Mouse (Mus musculus) forebrain, embryonic 14.5 days (tissue): ENCODE measurements around the gene Msrb3. TPM values are rescaled to one million over a fixed set of nuclear protein-coding genes. Genes with fewer than 3 reads are reported as not detected.

Experiments
- ATAC-seq: fragments of 200-750 bp; cut with Nextera tagmentation; 2 replicates; pipeline ENCODE4 v1.8.0; 2017; ENCODE audit warnings: mild to moderate bottlenecking, moderate library complexity
- DNase-seq: peaks from one replicate; pipeline ENCODE4 v3.0.0-alpha.2; 2015; ENCODE audit warnings: low spot score
- H3K27ac ChIP-seq: fragments of 300-500 bp; sonication (generic); 2 replicates; pipeline ENCODE4 v1.5.1; 2014; ENCODE audit warnings: low read depth, mild to moderate bottlenecking, control low read depth, low read length, moderate library complexity
- H3K27me3 ChIP-seq: fragments of 300-500 bp; sonication (generic); replicated peaks from 2 replicates; pipeline ENCODE4 v1.6.1; 2014; ENCODE audit warnings: low read length, control low read depth, mixed read lengths; ENCODE audit not compliant: control insufficient read depth, insufficient read depth
- H3K36me3 ChIP-seq: fragments of 300-500 bp; sonication (generic); 2 replicates; pipeline ENCODE4 v1.6.1; 2014; ENCODE audit warnings: low read length, control low read depth; ENCODE audit not compliant: control insufficient read depth, insufficient read depth
- H3K4me1 ChIP-seq: fragments of 300-500 bp; sonication (generic); 2 replicates; pipeline ENCODE4 v1.6.1; 2014; ENCODE audit warnings: antibody characterized with exemption, low read length, control low read depth; ENCODE audit not compliant: control insufficient read depth, insufficient read depth
- H3K4me2 ChIP-seq: fragments of 300-500 bp; sonication (generic); 2 replicates; pipeline ENCODE4 v1.6.1; 2014; ENCODE audit warnings: mild to moderate bottlenecking, control low read depth, low read length
- H3K4me3 ChIP-seq: fragments of 300-500 bp; sonication (generic); 2 replicates; pipeline ENCODE4 v1.5.1; 2014; ENCODE audit warnings: low read depth, low read length, control low read depth
- H3K9ac ChIP-seq: fragments of 300-500 bp; sonication (generic); 2 replicates; pipeline ENCODE4 v1.6.1; 2014; ENCODE audit warnings: mild to moderate bottlenecking, low read length, control low read depth, moderate library complexity
- H3K9me3 ChIP-seq: fragments of 300-500 bp; sonication (generic); replicated peaks from 2 replicates; pipeline ENCODE4 v1.6.1; 2016; ENCODE audit warnings: low read length, control low read depth, mixed read lengths; ENCODE audit not compliant: control insufficient read depth
- WGBS: fragments of 180-500 bp; shearing (Covaris S2); extraction: QIAGEN DNeasy Blood & Tissue Kit; methylation state at CpG from one replicate; pipeline ENCODE4 v1.1.7; 2014; 5-methylcytosine and 5-hydroxymethylcytosine counted together
- polyA plus RNA-seq: library from polyadenylated mRNA; unstranded; fragments of >200 nt; fragmentation: Nextera tagmentation; extraction: Ambion mirVana; gene quantifications from 2 replicates; pipeline ENCODE4 v1.2.1, GENCODE M21; 2014

Msrb3 gene
- polyA plus RNA-seq, 1 experiment from 2014 or later: 1.4 TPM

DNA sequence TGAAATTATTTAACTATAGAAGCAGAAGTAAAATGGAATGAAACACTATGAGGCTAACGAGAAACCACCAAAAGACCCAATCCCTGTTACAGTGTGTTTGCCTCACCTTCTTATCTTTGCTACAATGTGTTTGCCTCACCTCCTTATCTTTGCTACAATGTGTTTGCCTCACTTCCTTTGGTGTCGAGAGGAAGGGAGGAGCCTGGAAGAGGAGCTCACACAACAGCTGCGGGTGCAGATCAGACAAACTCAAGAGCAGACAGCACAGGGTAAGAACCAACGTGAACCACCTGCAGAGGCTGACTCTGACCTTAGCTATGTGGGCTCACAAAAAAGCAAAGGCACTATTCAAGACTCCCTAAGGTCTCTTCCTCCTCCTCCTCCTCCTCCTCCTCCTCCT is 123.5 kb downstream of the Msrb3 start:
- H3K9ac ChIP-seq: no peak overlapping the region
- H3K27ac ChIP-seq: no peak overlapping the region
- WGBS: 88% methylated on average over 4 of the region's 4 CpGs
- DNase-seq (no peak), ATAC-seq (no peak)
- H3K27me3 ChIP-seq: no peaks in the 10 kb centered on the region
- H3K4me1 ChIP-seq: no peaks in the 10 kb centered on the region
- H3K9me3 ChIP-seq: 0 out of 2 replicates have a peak, but pooled peaks cover 2% of the 10 kb centered on the region
- no peaks in the 10 kb centered on the region for H3K36me3 ChIP-seq
- no peak overlapping the region for H3K4me2 ChIP-seq
- no peak overlapping the region for H3K4me3 ChIP-seq

DNA sequence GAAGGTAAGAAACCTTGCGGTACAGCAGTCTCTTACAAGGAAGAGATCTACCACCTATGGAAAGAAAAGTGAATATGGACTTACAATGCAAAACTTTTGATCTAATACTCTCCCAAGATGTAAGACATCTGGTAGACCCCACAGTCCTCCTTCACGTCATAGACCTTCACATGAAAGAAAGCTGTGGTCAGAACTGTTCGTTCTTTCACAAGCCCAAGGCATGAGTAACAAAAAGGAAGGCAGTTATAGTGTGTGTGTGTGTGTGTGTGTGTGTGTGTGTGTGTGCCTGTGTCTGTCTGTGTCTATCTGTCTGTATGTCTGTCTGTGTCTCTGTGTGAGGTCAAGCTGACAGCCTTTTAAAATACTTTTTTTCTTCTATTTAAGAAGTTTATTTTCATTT is 131.5 kb downstream of the Msrb3 start:
- no peaks in the 10 kb centered on the region for H3K9me3 ChIP-seq
- ATAC-seq: no peak
- WGBS: 96% methylated on average over 3 of the region's 3 CpGs
- no peak overlapping the region for H3K4me3 ChIP-seq
- no peak overlapping the region for H3K27ac ChIP-seq
- no peak overlapping the region for H3K9ac ChIP-seq
- H3K4me2 ChIP-seq: no peak overlapping the region
- H3K27me3 ChIP-seq: no peaks in the 10 kb centered on the region
- no peaks in the 10 kb centered on the region for H3K36me3 ChIP-seq
- no peaks in the 10 kb centered on the region for H3K4me1 ChIP-seq
- DNase-seq: no peak

DNA sequence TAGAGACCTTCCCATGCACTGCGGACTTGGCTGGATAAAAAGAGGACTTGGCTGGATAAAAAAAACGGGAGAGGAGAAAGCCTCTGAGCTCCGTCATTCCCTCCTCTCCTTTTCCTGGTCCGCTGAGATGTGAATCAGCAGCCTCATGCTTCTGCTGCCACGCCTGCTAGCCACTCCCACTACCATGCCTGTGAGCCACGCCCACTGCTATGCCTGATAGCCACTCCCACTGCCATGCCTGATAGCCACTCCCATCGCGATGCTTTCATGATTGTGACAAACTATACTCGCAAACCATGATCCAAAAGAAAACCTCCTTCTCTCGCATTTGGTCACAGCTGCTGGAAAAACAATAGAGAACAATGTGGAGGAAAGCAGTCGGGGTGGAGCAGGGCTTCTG is 133.5 kb downstream of the Msrb3 start:
- DNase-seq (no peak), ATAC-seq (no peak)
- no peaks in the 10 kb centered on the region for H3K9me3 ChIP-seq
- H3K27me3 ChIP-seq: no peaks in the 10 kb centered on the region
- no peaks in the 10 kb centered on the region for H3K36me3 ChIP-seq
- no peak overlapping the region for H3K4me3 ChIP-seq
- WGBS: 88% methylated on average over 11 of the region's 11 CpGs
- H3K9ac ChIP-seq: no peak overlapping the region
- no peaks in the 10 kb centered on the region for H3K4me1 ChIP-seq
- no peak overlapping the region for H3K27ac ChIP-seq
- no peak overlapping the region for H3K4me2 ChIP-seq

DNA sequence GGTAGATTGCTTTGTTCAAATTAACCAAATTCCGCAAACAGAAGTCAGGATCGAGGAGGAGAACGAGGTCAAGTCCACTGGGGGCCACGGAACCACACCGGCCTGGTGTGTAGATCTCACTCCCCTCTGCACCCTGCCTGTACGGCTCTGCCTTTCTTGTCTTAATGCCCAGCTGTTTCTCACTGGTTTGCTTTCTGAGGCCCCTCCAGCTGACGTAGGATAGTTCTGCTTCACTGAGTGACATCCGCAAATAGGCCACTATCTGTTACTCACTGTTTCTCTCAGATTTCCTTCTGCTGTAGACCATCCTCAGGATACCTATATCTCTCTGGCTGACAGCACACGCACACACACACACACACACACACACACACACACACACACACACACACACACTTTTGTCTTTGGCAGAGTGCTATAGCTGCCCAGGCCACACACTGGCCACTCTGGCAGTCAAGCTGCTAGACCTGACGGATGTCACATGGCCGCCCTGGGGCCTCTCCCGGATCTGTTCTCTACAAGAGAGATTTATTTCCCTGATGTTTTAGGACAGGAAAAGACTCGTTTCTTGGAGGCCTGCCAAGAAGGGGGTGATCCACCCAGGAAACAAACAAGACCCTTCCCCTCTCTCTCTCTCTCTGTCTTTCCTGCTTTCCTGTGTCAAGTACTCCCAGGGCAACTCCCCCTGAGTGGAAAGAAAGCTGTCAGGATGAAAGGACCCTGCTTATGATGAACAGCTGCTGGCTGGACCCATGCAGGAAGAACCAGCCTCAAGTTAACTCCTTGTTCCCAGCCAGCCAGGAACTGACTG is 135.0 kb downstream of the Msrb3 start:
- DNase-seq: peak; percentile 51
- WGBS: 71% methylated on average over 13 of the region's 13 CpGs
- Histone ChIP-seq H3K9ac (no peak overlapping the region), H3K27ac (no peak overlapping the region), H3K9me3 (no peaks in the 10 kb centered on the region), H3K4me2 (no peak overlapping the region), H3K36me3 (no peaks in the 10 kb centered on the region), H3K4me1 (no peaks in the 10 kb centered on the region), H3K27me3 (no peaks in the 10 kb centered on the region), H3K4me3 (no peak overlapping the region)
- ATAC-seq: 0 out of 2 replicates have a peak, but pooled peaks have one; percentile 37

DNA sequence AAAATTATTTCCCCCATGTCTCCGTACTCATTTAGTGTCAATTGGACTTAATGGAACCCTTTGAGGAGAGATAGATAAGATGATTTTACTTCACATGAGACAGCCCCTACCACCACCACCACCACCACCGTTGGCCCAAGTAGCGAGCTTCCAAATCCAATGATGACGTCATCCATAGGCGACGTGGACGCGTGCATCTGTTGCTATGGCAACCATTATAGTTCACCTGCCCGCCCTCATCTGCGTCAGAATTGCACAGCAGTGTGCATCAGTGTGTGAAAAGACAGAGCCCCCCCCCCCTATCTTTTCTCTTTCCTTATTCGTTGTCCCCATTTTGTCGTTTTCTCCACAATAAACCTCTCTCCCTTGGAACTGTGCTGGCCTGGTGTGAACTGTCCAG is 135.9 kb downstream of the Msrb3 start:
- Histone ChIP-seq H3K36me3 (no peaks in the 10 kb centered on the region), H3K4me3 (no peak overlapping the region), H3K4me1 (no peaks in the 10 kb centered on the region), H3K27me3 (no peaks in the 10 kb centered on the region), H3K27ac (no peak overlapping the region), H3K9ac (no peak overlapping the region), H3K4me2 (no peak overlapping the region), H3K9me3 (peaks cover 4% of the 10 kb centered on the region; the same call in 1 of the 2 replicates)
- 66% methylated on average over 12 of the region's 12 CpGs for WGBS
- no peak for ATAC-seq
- peak; percentile 31 for DNase-seq

DNA sequence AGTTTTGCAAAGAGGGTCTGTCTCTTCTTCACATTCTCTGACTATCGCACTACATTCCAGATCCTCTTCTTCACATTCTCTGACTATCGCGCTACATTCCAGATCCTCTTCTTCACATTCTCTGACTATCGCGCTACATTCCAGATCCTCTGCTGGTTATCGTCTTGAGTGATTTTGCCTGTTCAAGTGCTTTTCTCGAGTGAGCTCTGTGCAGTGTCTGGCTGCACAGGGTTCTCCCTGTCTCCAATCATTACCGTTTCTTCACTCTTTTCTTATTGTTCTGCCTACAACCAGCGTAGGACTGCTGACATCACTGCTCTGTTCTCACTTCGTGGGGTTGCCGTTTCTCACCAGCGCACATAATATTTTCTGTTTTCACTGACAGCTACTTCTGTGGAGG is 138.2 kb downstream of the Msrb3 start:
- H3K4me3 ChIP-seq: no peak overlapping the region
- WGBS: 94% methylated on average over 12 of the region's 12 CpGs
- DNase-seq (no peak), ATAC-seq (no peak)
- no peak overlapping the region for H3K27ac ChIP-seq
- H3K4me2 ChIP-seq: no peak overlapping the region
- no peaks in the 10 kb centered on the region for H3K4me1 ChIP-seq
- peaks cover 4% of the 10 kb centered on the region; the same call in 1 of the 2 replicates for H3K9me3 ChIP-seq
- no peak overlapping the region for H3K9ac ChIP-seq
- H3K27me3 ChIP-seq: no peaks in the 10 kb centered on the region
- no peaks in the 10 kb centered on the region for H3K36me3 ChIP-seq

DNA sequence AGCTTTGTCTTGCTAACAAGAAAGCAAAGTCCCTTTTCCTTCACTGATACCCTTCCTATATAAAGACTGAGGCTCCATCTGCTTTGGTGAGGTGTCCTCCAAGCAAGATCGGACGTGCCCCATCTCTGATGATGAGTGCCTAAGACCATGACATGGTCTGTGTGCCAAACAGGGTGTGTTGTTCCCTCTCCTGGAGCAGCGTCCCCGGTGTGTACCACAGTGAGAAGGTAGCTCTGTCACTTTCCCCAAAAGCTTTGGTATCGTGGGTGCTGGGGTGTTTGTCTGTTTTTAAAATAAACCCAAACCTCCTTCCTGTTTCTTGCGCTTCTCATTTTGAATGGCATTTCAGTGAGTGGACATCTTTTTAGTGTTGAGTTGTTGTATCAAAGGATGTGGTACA is 139.0 kb downstream of the Msrb3 start:
- 94% methylated on average over 6 of the region's 6 CpGs for WGBS
- Histone ChIP-seq H3K27ac (no peak overlapping the region), H3K4me3 (no peak overlapping the region), H3K9me3 (peaks cover 4% of the 10 kb centered on the region; the same call in 1 of the 2 replicates), H3K4me2 (no peak overlapping the region), H3K36me3 (no peaks in the 10 kb centered on the region), H3K9ac (no peak overlapping the region), H3K27me3 (no peaks in the 10 kb centered on the region), H3K4me1 (no peaks in the 10 kb centered on the region)
- no peak for DNase-seq
- no peak for ATAC-seq

DNA sequence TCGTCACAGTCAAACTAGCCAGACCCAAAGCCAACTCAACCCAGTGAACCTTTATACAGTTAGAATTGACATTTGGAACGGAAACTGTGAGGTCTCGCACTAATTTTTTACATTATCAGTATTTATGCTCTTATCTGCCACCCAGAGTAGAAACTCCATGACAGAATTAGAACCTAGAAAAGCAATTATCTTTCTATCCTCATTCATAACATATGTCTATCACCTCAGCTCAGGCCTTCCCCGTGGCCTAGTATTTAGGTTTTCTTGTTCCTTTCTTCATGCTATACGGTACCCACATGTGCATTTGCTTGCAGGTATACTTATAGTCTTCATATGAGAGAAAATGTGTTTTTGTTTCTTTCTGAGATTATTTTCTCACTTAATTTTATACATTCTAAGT is 146.4 kb downstream of the Msrb3 start:
- no peak overlapping the region for H3K27ac ChIP-seq
- H3K4me2 ChIP-seq: no peak overlapping the region
- no peaks in the 10 kb centered on the region for H3K4me1 ChIP-seq
- 96% methylated on average over 5 of the region's 5 CpGs for WGBS
- H3K27me3 ChIP-seq: no peaks in the 10 kb centered on the region
- no peak overlapping the region for H3K9ac ChIP-seq
- H3K4me3 ChIP-seq: no peak overlapping the region
- H3K9me3 ChIP-seq: no peaks in the 10 kb centered on the region
- ATAC-seq: no peak
- no peaks in the 10 kb centered on the region for H3K36me3 ChIP-seq
- DNase-seq: no peak

DNA sequence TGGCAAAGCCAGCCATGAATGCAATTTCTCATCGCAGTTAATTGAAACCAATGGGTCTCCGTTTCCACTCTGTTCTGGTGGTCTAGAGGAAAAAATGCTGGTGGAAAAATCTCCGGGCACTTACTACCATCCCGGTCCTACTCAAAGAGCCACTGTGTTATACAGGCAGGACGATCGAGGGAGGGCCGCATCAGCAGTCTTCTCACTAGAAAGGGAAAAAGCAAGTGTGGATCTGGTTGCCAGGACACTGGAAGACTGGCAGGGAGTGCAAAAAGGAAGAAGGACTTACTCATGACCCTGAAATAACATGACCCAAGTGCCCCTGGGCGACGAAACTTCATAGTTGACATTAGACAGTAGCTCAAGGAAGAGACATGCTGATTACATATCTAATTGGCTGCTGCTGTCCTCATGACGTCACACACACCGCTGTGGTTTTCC is 147.1 kb downstream of the Msrb3 start:
- WGBS: 85% methylated on average over 11 of the region's 11 CpGs
- Histone ChIP-seq H3K4me1 (no peaks in the 10 kb centered on the region), H3K4me3 (no peak overlapping the region), H3K9me3 (no peaks in the 10 kb centered on the region), H3K36me3 (no peaks in the 10 kb centered on the region), H3K9ac (no peak overlapping the region), H3K4me2 (no peak overlapping the region), H3K27ac (no peak overlapping the region), H3K27me3 (no peaks in the 10 kb centered on the region)
- DNase-seq: no peak
- ATAC-seq: no peak
